Comparison of ENCODE assay signal across 26 mouse cellular contexts in genomic region chr11:119382338-119382850, GRCm38 (mm10). TPM values are rescaled to one million over a fixed set of nuclear protein-coding genes. Genes with fewer than 3 reads are reported as not detected.
A peak's percentile ranks its signal among the peaks of the same experiment; 100 is the strongest.
DNase-seq lines count a peak whose midpoint lies in the region; ATAC-seq and TF ChIP-seq lines count a peak whose summit lies in the region.
"Had no signal": no experiment of that assay in that cellular context is flagged by ENCODE, and none has a peak within 500 bp of the region (broad histone marks: within the 10 kb centered on the region; RNA-seq: fewer than 3 reads in every experiment).

No protein-coding gene starts in this region.

- no peak overlapping the region for H3K4me2 ChIP-seq in heart, embryonic 13.5 days
- H3K4me2 ChIP-seq: intestine, embryonic 15.5 days; midbrain, embryonic 12.5 days; neural tube, embryonic 15.5 days had no signal

- 64% methylated on average over 6 of the region's 6 CpGs for WGBS in heart, embryonic 13.5 days

- no peak overlapping the region for H3K4me3 ChIP-seq in heart, embryonic 13.5 days
- no peak overlapping the region for H3K4me3 ChIP-seq in ES-Bruce4 (ENCODE audit: low read depth, low read length)
- H3K4me3 ChIP-seq: hindbrain, embryonic 10.5 days; intestine, embryonic 15.5 days; limb, embryonic 10.5 days; midbrain, embryonic 12.5 days; neural tube, embryonic 15.5 days had no signal

- no peak for ATAC-seq in heart, embryonic 13.5 days (ENCODE audit: extremely low read depth, insufficient number of reproducible peaks, low FRiP score, low TSS enrichment)
- peak; percentile 30 for ATAC-seq in granulocyte monocyte progenitor cell, adult 5-6 weeks (replicated peaks; ENCODE audit: poor library complexity, severe bottlenecking)
- ATAC-seq: forebrain, embryonic 14.5 days; hindbrain, embryonic 16.5 days; intestine, embryonic 15.5 days; liver, postnatal 0 days; lung, postnatal 0 days; Patski had no signal

- no peak for TF ChIP-seq CTCF in ES-Bruce4 (IDR thresholded peaks at IDR 0.05; ENCODE audit: low read depth, low read length)

- H3K4me1 ChIP-seq in heart, embryonic 13.5 days: peaks cover 30% of the 10 kb centered on the region
- H3K4me1 ChIP-seq in ES-Bruce4 (ENCODE audit: control insufficient read depth, insufficient read depth, low read length): no peaks in the 10 kb centered on the region
- H3K4me1 ChIP-seq: hindbrain, embryonic 10.5 days; intestine, embryonic 15.5 days; limb, embryonic 10.5 days; midbrain, embryonic 12.5 days; neural tube, embryonic 15.5 days had no signal

- H3K9me3 ChIP-seq in heart, embryonic 13.5 days: no peaks in the 10 kb centered on the region
- no peaks in the 10 kb centered on the region for H3K9me3 ChIP-seq in ES-Bruce4 (replicated peaks; ENCODE audit: control insufficient read depth, insufficient read depth, low read length, poor library complexity, severe bottlenecking)
- H3K9me3 ChIP-seq: G1E; hindbrain, embryonic 10.5 days; intestine, embryonic 15.5 days; limb, embryonic 10.5 days; midbrain, embryonic 12.5 days; neural tube, embryonic 15.5 days had no signal

- no peak for TF ChIP-seq EP300 in ES-Bruce4 (IDR thresholded peaks at IDR 0.05; ENCODE audit: insufficient read depth, low read depth, low read length)

- peak overlapping the region; percentile 79 for H3K27ac ChIP-seq in heart, embryonic 13.5 days (replicated peaks)
- peak overlapping the region; percentile 46; the same call in 1 of the 2 replicates for H3K27ac ChIP-seq in ES-Bruce4 (ENCODE audit: insufficient read depth, low read length)
- H3K27ac ChIP-seq: hindbrain, embryonic 10.5 days; intestine, embryonic 15.5 days; limb, embryonic 10.5 days; macrophage; midbrain, embryonic 12.5 days; neural tube, embryonic 15.5 days had no signal

- H3K9ac ChIP-seq in heart, embryonic 13.5 days: peak overlapping the region; percentile 65
- no peak overlapping the region for H3K9ac ChIP-seq in ES-Bruce4 (ENCODE audit: low read depth, poor library complexity, severe bottlenecking)
- H3K9ac ChIP-seq: intestine, embryonic 15.5 days; liver, postnatal 0 days; midbrain, embryonic 12.5 days; neural tube, embryonic 15.5 days had no signal

- peaks cover 40% of the 10 kb centered on the region for H3K36me3 ChIP-seq in heart, embryonic 13.5 days
- H3K36me3 ChIP-seq in ES-Bruce4 (ENCODE audit: control insufficient read depth, insufficient read depth, low read length, poor library complexity, severe bottlenecking): no peaks in the 10 kb centered on the region
- H3K36me3 ChIP-seq: G1E had no signal

- no peaks in the 10 kb centered on the region for H3K27me3 ChIP-seq in heart, embryonic 13.5 days (replicated peaks)
- H3K27me3 ChIP-seq in ES-Bruce4 (ENCODE audit: control insufficient read depth, insufficient read depth, low read length, poor library complexity, severe bottlenecking): no peaks in the 10 kb centered on the region
- H3K27me3 ChIP-seq: intestine, embryonic 15.5 days; midbrain, embryonic 12.5 days; neural tube, embryonic 15.5 days; Patski had no signal

- peak; percentile 22 for DNase-seq in adrenal gland, postnatal 10 days
- DNase-seq in adrenal gland, adult 18-20 months (ENCODE audit: low spot score in 2 of 2): no peak
- no peak for DNase-seq in heart, adult 8-10 months (ENCODE audit: low spot score)
- no peak for DNase-seq in retina, embryonic 14.5 days (ENCODE audit: low spot score)
- DNase-seq: cerebellum, adult 11-12 months; cerebellum, postnatal 36 days; kidney, adult 9 months; kidney, postnatal 14 days; liver; liver, postnatal 0 days; thymus, adult 2 months; thymus, postnatal 4 days had no signal

- no peak for TF ChIP-seq POLR2A in ES-Bruce4 (IDR thresholded peaks at IDR 0.05; ENCODE audit: insufficient read depth, low read length)

RNA-seq across cellular contexts. Expression of gene Rnf213, which starts 10.5 kb away (rescaled TPM):
- 10 to 100 TPM; 19.7 to 29.9 TPM for total RNA-seq in adrenal gland, postnatal 10 days (2021)
- total RNA-seq in adrenal gland, adult 18-20 months (2021): 10 to 100 TPM; 19.1 to 20.6 TPM
- 5.5 and 6.8 TPM in 2 replicates for polyA plus RNA-seq in heart, embryonic 13.5 days (2015; fragmentation: Nextera tagmentation; extraction: Ambion mirVana)
- total RNA-seq in heart, adult 8-10 months (2022): 10 to 100 TPM; 11.1 to 16.0 (median 13.2) TPM
- polyA plus RNA-seq in ES-Bruce4 (2011; ENCODE audit: insufficient read depth, insufficient read length, low read depth, missing spikeins): 22.4 and 23.9 TPM in 2 replicates
- 57.7 and 58.1 TPM in 2 replicates for total RNA-seq in granulocyte monocyte progenitor cell, adult 5-6 weeks (2014; fragmentation: Nextera tagmentation)
- 40.5 and 45.5 TPM in 2 replicates for total RNA-seq in granulocyte monocyte progenitor cell, adult 5-6 weeks (2017)

RNA-seq across cellular contexts. Expression of gene Slc26a11, which starts 27.0 kb away (rescaled TPM):
- 1 to 10 TPM; 6.3 to 6.6 TPM for total RNA-seq in adrenal gland, postnatal 10 days (2021)
- 1 to 10 TPM; 4.8 to 4.9 TPM for total RNA-seq in adrenal gland, adult 18-20 months (2021)
- 9.3 and 10.4 TPM in 2 replicates for polyA plus RNA-seq in heart, embryonic 13.5 days (2015; fragmentation: Nextera tagmentation; extraction: Ambion mirVana)
- 1 to 10 TPM; 2.3 to 4.6 (median 3.1) TPM for total RNA-seq in heart, adult 8-10 months (2022)
- 9.2 and 10.0 TPM in 2 replicates for polyA plus RNA-seq in ES-Bruce4 (2011; ENCODE audit: insufficient read depth, insufficient read length, low read depth, missing spikeins)
- 1.1 TPM in 1 of 2 replicates, not detected in the other for total RNA-seq in granulocyte monocyte progenitor cell, adult 5-6 weeks (2014; fragmentation: Nextera tagmentation)
- 0.21 and 0.43 TPM in 2 replicates for total RNA-seq in granulocyte monocyte progenitor cell, adult 5-6 weeks (2017)

RNA-seq across cellular contexts. Expression of gene Sgsh, which starts 27.1 kb away (rescaled TPM):
- total RNA-seq in adrenal gland, postnatal 10 days (2021): 10 to 100 TPM; 11.6 to 15.9 TPM
- 10 to 100 TPM; 11.5 to 17.0 TPM for total RNA-seq in adrenal gland, adult 18-20 months (2021)
- polyA plus RNA-seq in heart, embryonic 13.5 days (2015; fragmentation: Nextera tagmentation; extraction: Ambion mirVana): 5.7 and 6.9 TPM in 2 replicates
- total RNA-seq in heart, adult 8-10 months (2022): 1 to 10 TPM; 4.6 to 5.6 (median 5.3) TPM
- polyA plus RNA-seq in ES-Bruce4 (2011; ENCODE audit: insufficient read depth, insufficient read length, low read depth, missing spikeins): 3.3 and 4.0 TPM in 2 replicates
- 4.3 and 5.2 TPM in 2 replicates for total RNA-seq in granulocyte monocyte progenitor cell, adult 5-6 weeks (2014; fragmentation: Nextera tagmentation)
- total RNA-seq in granulocyte monocyte progenitor cell, adult 5-6 weeks (2017): 2.7 and 4.1 TPM in 2 replicates
